Mouse (Mus musculus) layer of hippocampus, postnatal 10 days (tissue): Measurements from ENCODE around the gene Srd5a3. TPM values are rescaled to one million over a fixed set of nuclear protein-coding genes. Genes with fewer than 3 reads are reported as not detected.
A peak's percentile ranks its signal among the peaks of the same experiment; 100 is the strongest.

ENCODE experiments used
- DNase-seq, 2 experiments: peaks; one replicate each; pipeline ENCODE4 v3.0.0; 2021; ENCODE audit warnings: low spot score in 2 of 2
- total RNA-seq, 2 experiments: library from RNA; stranded (reverse); gene quantifications; 2 replicates each; pipeline ENCODE4 v1.2.3; 2021

The Srd5a3 gene
- total RNA-seq, 2 experiments from 2014 or later = 17.9 to 19.6 TPM

DNA sequence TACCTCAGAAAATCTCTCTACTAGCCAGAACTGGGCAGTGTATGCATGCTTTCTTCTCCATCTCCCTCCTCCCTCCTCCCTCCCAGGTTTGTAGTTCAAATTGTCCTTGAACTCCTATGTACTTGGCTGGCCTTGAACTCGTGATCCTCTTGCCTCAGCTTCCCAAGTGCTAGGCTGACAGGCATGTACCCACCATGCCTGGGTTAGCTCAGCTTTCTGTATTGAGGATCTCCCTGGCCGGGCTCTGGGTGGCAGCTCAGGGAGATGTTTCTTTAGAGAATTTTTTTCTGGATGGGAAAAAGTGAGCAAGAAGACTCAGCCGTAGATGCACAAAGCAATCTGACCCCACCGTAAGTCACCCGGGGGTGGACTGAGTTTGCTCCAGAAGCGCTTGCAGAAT lies 12.9 kb downstream of the Srd5a3 start:
- no peak for DNase-seq

DNA sequence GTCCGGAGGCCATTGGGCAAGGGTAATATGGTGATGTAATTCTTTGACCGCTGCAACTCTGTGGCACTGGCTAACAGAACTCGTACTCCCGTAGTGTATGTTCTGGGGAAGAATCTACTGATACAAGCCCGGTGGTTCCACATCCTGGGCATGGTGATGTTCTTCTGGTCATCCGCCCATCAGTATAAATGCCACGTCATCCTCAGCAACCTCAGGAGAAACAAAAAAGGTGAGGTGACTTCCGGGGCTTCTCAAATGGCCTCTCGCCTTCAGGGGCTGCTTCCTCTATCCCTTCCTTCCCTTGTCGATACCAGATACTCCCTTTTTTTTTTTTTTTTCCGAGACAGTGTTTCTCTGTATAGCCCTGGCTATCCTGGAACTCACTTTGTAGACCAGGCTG lies 13.4 kb downstream of the Srd5a3 start:
- no peak for DNase-seq

DNA sequence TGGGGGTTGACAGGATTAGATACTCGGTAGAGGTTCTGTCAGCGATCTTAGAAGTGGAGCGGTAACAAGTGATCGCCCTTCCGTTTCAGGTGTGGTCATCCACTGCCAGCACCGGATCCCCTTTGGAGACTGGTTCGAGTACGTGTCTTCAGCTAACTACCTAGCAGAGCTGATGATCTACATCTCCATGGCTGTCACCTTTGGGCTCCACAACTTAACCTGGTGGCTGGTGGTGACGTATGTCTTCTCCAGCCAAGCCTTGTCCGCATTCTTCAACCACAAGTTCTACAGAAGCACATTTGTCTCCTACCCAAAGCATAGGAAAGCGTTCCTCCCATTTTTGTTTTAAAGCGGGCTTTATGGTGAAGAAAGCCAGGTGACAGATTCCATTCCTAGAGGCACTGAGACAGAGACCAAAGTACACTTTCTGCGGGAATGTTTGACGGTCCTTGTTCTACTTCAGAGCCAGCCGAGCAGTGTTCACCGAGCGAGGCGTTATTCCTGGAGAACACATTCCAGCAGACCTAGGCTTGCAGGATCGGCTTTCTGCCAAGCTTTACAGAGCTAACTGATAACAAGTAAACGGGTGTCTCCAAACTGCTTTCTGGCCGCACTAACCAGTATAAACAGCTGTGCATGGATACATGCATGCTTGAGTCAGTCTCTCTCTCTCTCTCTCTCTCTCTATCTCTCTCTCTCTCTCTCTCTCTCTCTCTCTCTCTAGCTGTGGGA lies 14.5 kb downstream of the Srd5a3 start:
- DNase-seq = no peak

DNA sequence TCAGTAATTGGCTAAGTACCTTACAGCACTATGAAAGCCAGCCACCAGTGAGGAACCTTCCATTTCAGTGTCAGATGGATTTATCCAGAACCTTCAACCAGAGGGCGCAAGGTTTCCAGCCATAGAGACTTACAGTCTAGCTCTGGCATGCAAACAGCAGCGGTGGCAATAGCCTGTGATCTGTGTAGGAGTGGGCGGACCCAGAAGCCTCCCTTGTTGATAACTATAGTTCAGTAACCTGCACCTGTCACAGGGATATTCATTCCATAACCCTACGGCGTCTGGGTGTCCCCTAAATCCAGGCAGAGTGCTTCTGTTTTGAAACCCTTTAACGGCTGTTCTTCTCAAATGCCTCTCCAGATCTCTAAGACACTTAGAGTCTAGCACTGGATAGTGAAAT lies 19.5 kb downstream of the Srd5a3 start:
- DNase-seq = no peak

DNA sequence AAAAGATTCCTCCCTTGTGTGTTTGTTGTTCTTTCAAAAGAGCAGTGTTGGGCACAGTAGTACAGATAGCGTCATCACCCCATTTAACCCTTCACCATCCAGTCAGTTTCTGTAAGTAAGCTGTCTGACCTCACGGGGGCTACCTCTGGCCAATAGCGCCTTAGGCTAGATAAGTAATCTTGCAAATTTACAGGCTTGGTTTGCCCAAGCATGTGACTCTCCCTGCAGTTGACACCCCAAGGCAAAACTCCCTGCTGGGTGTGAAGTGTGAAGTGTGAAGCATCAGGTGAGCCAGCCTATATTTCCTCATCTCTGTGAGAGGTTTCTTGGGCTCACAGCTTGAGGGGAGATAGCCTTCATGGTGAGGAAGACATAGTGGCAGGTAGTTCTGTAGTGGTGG lies 20.0 kb downstream of the Srd5a3 start:
- no peak for DNase-seq

DNA sequence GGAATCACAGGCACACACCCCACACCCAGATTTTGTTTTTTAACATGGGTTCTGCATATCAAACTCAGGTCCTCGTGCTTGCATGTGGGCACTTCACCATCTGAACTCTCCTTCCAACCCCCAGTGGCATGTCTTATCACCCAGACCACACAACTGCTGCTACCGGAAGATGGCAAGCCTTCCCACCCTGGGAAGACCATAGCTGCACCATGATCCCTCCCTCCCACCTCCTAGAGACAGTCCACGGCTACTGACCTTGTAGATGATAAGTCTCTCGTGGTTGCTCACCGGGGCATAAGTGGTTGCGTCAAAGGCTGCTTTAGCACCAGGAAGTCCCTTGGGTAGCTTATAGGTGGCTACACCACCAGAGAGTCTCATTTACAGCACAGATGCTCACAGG lies 21.4 kb downstream of the Srd5a3 start:
- DNase-seq = no peak

DNA sequence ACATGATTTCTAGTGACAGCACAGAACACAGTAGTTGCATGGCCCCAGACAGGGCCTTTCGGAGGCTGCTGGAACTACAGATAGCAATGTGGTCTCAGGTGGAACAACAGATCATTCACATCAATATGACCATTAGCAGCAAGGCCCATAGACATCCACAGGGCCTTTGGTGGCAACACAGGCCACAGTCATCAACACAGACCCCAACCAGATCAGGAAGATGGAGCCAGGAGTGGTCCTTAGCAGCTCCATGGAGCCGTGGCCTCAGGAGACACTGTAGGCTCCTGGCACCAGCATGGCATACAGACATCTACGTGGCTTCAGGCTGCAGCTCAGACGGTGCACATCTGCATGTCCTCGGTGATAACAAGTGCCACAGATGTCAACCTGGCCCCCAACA lies 22.9 kb downstream of the Srd5a3 start:
- DNase-seq = no peak

DNA sequence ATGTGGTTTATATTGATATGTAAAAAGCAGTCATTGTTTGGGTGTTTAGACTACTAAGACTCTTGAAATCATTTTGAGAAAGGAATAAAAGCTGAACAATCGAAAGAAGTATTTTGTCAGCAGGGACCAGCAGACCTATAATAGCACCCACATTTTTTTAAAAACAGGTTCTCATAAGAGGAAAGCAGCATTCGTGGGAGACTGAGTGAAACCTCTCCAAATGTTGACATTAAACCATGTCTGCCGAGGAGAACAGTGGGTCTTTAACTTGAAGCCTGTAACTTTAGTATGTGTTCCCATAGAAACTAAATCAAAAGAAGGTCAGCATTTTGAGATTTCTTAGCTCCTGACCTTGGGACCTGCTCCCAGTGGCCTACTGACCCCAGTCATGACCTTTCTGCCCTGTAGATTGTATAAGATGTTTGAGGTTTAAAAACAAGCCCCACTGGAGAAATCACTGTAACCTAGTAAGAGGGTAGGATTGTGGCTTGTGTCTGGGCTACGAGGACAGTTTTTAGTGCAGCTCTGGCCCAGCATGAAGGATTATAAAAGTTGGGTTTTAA lies 23.8 kb downstream of the Srd5a3 start:
- no peak for DNase-seq

DNA sequence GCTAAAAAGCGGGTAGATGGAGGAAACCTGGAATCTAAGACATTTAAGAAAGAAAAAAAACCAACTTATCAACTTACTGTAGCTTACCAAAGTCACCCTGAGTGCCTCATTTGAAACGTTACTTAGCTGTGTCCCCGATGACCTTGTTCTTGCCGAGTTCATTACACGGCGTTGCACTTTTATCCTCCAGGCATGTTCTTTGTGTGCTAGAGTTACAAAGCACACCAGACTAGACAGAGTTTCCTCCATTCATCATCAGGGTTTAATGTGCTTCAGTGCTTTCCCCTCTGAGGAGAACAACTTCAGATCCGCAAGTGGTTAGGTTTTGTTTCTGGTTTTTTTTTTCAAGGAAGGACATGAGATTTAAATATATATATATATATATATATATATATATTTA lies 24.8 kb downstream of the Srd5a3 start:
- no peak for DNase-seq

DNA sequence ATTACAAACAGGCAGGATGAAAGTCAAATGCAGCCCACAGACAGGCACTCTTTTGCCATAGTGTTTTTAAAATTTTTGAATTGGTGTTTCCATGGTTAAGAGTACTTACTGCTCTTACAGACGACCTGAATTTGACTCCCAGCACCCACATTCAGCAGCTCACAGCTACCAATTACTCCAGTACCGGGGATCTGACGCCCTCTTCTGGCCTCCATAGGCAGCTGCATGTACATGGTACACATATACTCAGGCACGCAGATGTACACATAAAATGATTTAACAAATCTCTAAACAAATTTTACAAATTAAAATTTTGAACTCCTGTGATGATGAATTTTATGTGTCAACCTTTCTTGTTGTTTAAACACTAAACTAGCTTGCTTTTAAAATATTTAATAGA lies 30.5 kb downstream of the Srd5a3 start:
- DNase-seq = no peak

DNA sequence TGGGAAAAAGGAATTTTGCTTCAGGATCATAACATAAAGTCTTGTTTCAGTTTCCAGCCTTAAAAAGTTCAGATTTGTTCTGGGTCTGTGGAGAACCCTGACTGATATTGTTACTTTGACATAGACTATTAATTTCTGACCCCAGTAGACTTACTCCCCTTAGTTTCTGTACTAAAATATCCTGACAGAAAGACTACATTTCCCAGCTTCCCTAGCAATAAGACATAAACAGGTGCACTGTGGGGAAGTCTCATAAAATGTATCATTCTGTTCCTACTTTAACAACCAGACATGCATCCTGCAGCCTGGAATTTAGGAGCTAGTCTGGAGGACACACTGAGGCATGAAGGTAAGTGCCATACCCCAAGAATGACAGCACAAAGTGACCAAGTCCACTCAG lies 31.0 kb downstream of the Srd5a3 start:
- no peak for DNase-seq

DNA sequence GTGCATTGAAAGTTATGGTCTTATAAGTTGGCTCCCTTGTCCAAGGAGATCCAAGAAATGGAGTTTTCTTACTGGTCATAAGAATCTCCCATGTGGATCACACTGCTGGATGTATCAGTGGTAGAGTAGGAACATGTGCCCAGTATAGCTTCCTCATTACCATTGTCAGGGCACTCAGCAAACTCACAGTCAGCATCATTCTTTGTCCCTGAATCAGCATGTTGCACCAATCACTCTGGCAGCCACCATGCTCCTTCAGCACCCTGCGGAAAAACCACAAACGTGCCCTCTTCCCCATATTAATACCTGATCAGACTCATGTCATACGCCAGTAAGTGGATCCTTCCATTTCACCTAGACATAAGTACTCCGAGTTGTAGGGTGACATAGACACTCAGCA lies 35.0 kb downstream of the Srd5a3 start:
- DNase-seq = no peak

DNA sequence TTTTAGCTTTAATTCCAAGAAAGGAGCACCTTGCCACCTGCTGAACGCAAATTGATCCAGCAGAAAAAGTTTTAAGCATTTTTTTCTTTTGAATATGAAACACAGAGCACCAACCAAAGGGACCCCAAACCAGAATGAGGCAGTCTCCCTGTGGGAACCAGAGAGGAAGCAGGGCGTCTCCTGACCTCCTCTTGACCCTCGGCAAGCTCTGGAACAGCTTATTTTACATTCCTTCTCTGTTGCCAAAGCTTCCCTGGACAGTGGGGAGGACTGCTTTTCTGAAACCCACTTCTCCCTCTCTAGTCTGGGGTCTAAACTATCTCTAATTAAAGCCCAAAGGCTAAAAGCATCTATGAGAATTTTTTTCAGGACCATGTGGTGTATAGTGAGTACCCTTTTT lies 36.3 kb downstream of the Srd5a3 start:
- no peak for DNase-seq

DNA sequence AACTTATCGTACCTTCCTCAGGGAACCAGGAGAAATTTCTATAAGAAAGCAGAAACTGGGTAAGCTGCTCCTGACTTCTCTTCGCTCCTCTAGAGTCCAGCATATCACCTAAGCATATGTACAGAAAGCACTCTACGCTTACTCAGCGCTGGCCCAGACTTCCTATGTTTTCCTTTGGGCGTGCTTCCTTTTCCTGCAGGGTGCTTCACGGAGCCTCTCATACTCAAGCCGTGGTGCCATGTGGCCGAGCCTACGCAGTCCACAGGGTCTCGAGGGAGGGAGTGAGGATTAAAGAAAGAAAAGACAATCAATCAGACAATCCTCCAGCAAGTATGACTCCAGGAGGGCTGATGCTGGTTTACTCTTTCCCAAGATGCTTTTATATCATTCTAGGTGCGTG lies 36.8 kb downstream of the Srd5a3 start:
- no peak for DNase-seq

DNA sequence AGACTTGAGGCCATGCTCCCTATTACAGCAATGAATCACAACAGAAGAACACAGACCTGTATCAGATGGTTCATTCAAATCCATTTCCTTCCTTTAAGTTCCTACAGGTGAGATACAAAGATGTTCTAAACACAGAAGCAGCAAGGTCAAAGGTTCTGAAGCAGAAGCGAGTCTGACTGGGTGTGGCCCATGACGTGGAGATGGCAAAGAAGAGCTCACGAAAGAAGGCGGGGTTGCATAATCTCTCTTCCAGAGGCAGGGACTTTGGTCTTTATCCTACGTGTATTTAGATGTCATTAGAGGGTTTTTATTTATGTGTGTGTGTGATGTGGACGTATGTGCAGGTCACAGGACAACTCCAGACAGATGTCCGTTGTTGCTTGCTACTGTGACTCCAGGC lies 37.6 kb downstream of the Srd5a3 start:
- DNase-seq = no peak

DNA sequence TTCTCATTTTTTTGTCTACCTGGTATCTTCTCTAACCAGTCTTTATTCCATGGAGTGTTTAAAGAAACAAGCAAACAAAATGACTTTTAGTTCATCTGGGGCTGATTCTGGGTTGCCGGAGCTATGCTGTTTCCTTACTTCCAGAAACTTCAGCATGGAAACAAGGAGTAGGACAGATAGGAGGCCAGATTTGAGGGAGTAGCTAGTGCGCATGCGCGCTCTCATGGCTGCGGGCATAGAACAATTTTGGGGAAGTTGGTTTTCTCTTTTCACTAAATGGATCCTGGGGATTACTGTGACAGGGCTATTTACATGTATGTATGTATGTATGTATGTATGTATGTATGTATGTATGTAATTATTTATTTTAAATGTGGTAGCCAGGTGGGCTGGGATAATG lies 39.1 kb downstream of the Srd5a3 start:
- no peak for DNase-seq

DNA sequence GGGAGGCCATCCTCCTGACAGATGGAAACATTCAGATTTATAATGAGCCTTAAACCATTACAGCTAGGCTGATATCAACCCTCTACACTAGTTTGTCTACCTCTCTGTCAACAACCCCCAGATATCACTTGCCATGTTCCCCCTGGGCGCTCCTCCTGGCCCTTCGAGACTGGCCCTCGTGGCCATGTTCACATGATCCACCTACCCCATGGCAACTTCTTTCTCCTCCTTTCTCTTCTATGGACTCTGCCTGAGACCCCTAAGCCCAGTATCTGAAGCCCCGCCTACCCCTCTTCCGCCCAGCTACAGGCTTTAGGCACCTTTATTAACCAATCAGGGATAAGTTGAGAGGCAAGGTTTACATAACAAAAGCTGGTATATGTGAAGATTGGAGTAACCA lies 39.7 kb downstream of the Srd5a3 start:
- no peak for DNase-seq

DNA sequence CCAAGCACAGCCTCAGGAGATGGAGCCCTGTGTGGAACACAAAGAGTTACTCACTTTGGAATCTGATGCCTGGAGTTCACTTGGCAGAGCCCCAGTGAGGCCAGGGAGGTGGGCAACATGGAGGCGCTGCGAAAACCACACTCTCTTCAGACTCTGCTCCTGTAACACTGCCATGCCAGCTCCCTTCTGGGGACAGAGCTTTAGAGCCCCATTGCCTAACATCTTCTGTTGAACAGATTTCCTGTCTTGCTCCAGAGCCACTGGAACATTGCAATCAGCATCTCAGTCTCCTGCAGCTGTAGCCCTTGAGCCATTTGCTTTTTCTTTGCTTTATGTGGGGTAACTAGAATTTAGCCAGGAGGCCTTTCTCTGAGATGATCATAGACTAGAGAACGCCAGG lies 42.3 kb downstream of the Srd5a3 start:
- DNase-seq = no peak

DNA sequence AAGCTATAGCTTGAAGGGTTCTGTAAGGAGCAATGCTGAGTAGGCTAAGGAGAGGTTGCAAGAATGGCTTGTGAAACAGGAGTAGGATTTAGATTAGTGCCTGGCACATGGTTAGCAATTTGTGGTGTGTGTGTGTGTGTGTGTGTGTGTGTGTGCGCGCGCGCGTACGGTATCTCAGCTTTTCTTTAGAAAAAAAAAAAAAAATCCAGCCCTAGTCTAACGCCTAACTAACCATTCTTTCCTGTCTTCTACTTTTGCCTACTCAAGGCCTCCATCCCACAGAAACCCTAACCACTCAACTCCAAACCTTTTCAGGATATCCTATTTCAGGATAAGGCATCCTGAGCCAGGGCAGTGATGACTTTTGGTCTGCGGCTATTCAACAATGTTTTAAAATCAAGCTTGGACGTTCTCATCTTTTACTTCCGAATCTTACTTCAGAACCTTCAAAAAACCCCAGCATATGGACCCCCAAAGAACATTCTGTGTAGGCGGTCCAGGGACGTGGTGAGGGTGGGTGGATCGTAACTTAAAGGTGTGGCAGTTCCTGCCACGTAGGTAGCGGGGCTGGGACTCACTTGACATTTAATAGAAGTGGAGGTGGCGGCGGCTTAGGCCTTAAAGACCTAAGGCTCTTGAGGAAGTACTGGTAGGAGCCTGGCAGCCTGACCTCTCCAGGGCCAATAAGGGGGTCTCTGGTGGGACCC lies 43.1 kb downstream of the Srd5a3 start:
- DNase-seq = no peak

DNA sequence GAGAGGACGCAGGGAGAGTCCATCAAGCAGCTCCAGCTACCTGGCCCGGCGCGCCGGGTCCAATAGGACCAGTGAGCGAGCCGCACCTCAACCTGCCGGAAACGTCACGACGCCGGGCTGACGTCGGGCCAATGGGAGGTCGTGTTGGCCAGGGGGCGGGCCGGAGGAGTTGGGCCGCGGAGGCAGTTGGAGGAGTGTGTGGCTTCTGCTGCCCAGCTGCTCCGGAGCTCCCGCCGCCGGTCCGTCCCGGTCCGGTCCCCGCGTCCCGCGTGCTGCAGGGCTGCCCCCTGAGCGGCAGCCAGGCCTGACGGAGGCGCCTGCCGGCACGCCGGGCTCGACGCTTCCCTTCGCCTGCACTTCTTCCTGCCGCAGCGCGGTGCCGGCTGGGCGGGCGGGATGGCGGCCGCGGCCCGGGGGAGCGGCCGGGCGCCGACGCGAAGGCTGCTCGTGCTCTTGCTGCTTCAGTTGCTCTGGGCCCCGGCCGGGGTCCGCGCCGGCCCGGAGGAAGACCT lies 43.7 kb downstream of the Srd5a3 start, which contains the start of gene Tmem165:
Gene Tmem165 (plus strand): TSS at position 131 of the 512 bp plus-strand sequence.
- DNase-seq = peak; percentile 94 to 97

DNA sequence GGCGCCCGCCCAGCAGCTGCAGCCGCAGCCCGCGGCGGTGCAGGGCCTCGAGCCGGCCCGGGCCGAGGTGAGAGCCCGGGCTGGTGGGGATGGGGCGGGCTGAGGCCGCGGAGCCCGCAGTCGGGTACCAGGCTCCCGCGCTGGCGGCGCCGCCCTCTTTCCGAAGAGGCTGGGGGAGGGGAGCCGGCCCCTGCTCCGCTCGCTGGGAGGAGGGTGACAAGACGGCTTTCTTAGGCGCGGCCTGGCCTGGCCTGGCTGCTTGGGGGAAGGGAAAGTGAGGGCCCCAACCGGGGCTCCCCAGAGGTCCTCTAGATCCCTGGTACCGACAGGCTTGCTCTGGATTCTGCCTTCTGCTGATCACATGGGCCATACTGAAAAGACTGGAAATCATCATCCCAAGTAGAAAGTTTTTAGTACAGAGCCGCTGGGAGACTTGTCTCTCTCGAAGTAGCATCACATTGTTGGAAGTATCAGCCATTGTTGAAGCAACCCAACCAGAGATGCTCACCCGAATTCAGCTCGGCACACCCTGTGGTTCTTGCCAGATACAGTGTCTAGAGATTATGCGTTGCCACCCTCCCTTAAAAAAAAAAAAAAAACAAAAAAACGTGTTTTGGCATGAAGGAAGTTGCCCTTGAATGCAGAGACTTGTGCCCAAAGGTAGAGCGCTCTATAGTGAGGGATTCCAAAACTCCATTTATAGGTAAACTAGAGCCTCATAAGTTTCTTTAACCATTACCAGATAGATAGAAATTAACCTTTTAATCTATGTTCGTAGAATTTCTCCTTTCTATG lies 44.4 kb downstream of the Srd5a3 start:
- DNase-seq = peak; percentile 57 to 73

DNA sequence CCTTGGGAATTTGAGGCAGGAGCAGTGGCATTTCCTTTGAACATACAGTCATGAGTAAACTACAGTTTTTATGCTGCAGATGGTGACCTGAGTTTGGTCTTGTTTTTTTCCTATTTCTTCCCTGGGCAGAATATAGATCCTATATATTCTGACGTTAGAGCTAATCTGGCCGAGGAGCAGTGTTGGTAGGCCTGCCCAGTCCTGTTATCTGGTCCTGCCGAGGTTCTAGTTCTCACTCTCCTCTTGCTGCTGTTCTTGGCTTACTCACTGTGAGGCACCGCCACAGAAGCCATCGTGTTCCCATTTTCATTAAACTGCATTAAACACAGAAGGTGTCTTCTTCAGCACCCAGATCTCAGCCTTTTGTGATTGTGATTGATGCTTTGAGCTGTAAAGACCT lies 47.8 kb downstream of the Srd5a3 start:
- no peak for DNase-seq
